Mouse (Mus musculus) C2C12 (cell line): Measurements from ENCODE around the gene Kif16b. TPM values are rescaled to one million over a fixed set of nuclear protein-coding genes. Genes with fewer than 3 reads are reported as not detected.

ENCODE experiments used
- H3K27me3 ChIP-seq: one replicate; pipeline ENCODE4 v1.6.1; 2011; ENCODE audit not compliant: control insufficient read depth, insufficient read depth, insufficient read length
- H3K36me3 ChIP-seq: one replicate; pipeline ENCODE4 v1.6.1; 2011; ENCODE audit not compliant: control insufficient read depth, insufficient read depth
- H3K4me3 ChIP-seq: one replicate; pipeline ENCODE4 v1.5.1; 2011; ENCODE audit warnings: mild to moderate bottlenecking, control low read depth; ENCODE audit not compliant: poor library complexity, insufficient read depth, severe bottlenecking
- H3K79me2 ChIP-seq: one replicate; pipeline ENCODE4 v1.6.1; 2011; ENCODE audit not compliant: control insufficient read depth, insufficient read depth
- H3K79me3 ChIP-seq: one replicate; pipeline ENCODE4 v1.6.1; 2011; ENCODE audit warnings: low read depth, control low read depth
- H3ac ChIP-seq: one replicate; pipeline ENCODE3; 2011; ENCODE audit warnings: low read depth; ENCODE audit not compliant: control insufficient read depth, insufficient read length
- CEBPB ChIP-seq: IDR thresholded peaks from one replicate; pipeline ENCODE4 v1.6.1; 2011; ENCODE audit warnings: low read depth, mild to moderate bottlenecking, control low read depth, moderate library complexity
- CTCF ChIP-seq: IDR thresholded peaks from one replicate; pipeline ENCODE4 v1.5.1; 2011; ENCODE audit not compliant: control insufficient read depth, insufficient read depth, insufficient read length
- FOSL1 ChIP-seq: IDR thresholded peaks from one replicate; pipeline ENCODE4 v1.8.0; 2011; ENCODE audit warnings: mild to moderate bottlenecking, low read length; ENCODE audit not compliant: poor library complexity, insufficient read depth, severe bottlenecking
- MAX ChIP-seq: IDR thresholded peaks from one replicate; pipeline ENCODE4 v1.6.1; 2011; ENCODE audit warnings: mild to moderate bottlenecking, control low read depth
- MYOD1 ChIP-seq: IDR thresholded peaks from one replicate; pipeline ENCODE4 v1.6.1; 2011; ENCODE audit warnings: low read depth; ENCODE audit not compliant: control insufficient read depth, insufficient read length
- MYOG ChIP-seq: IDR thresholded peaks from one replicate; pipeline ENCODE4 v1.6.1; 2011; ENCODE audit not compliant: control insufficient read depth, insufficient read length; ENCODE audit errors: extremely low read depth
- USF1 ChIP-seq: IDR thresholded peaks from one replicate; pipeline ENCODE4 v1.6.1; 2011; ENCODE audit warnings: low read depth, mild to moderate bottlenecking, control low read depth, moderate library complexity
- polyA plus RNA-seq: library from polyadenylated mRNA; unstranded; fragments of >200 nt; fragmentation: generic; extraction: Trizol; gene quantifications from one replicate; pipeline ENCODE4 v1.2.1, GENCODE M21; 2012; ENCODE audit warnings: missing spikeins

Kif16b gene
- polyA plus RNA-seq, 1 experiment, result 2.2 TPM

DNA sequence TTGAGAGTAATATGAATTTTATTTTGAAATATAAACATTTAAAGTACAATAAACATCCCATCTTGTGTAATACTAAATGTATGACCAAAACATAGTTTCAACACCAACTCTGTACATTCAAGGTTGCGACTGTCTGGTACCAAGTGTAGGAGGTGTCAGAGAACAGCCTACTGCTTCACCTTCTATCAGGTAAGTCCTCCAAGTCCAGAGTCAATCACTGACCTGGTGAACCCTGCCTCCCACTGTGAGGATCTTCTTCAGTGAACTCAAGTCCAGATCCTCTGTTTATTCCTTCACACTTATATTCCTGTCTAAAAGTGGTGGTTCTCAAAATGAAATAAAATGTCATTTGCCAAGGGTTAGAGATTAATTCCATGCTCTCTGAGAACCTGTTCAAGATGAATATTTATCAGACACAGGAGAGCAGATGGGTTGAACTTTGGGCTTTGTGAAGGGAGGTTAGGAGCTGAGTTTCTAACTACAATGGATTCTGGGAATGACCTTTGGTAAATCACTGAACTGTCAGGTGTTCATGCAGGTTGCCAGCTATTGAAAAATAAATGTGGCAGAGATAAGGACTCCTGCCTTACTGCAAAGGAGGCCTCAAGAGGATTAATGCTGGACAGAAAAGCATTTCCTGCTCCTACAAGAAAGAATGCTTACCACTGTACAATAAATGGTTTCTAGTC, 97.4 kb downstream of the Kif16b start:
- no peaks in the 10 kb centered on the region for H3K79me2 ChIP-seq
- H3K79me3 ChIP-seq, result no peaks in the 10 kb centered on the region
- no peak for TF ChIP-seq MYOG
- no peak for TF ChIP-seq USF1
- TF ChIP-seq FOSL1, result no peak
- no peak for TF ChIP-seq MAX
- TF ChIP-seq CTCF, result no peak
- TF ChIP-seq CEBPB, result no peak
- TF ChIP-seq MYOD1, result no peak
- H3K27me3 ChIP-seq, result no peaks in the 10 kb centered on the region
- no peak overlapping the region for H3K4me3 ChIP-seq
- no peaks in the 10 kb centered on the region for H3K36me3 ChIP-seq
- H3ac ChIP-seq, result no peak overlapping the region

GRCm38 (mm10) chr2:142797310-142797709, 104.0 kb downstream of the Kif16b start:
- Histone ChIP-seq H3K79me2 (no peaks in the 10 kb centered on the region), H3K4me3 (no peak overlapping the region), H3ac (no peak overlapping the region), H3K79me3 (no peaks in the 10 kb centered on the region), H3K27me3 (no peaks in the 10 kb centered on the region), H3K36me3 (no peaks in the 10 kb centered on the region)
- no peak for TF ChIP-seq CTCF
- no peak for TF ChIP-seq MYOD1
- no peak for TF ChIP-seq USF1
- TF ChIP-seq MAX, result no peak
- no peak for TF ChIP-seq CEBPB
- no peak for TF ChIP-seq MYOG
- no peak for TF ChIP-seq FOSL1

GRCm38 (mm10) chr2:142775358-142775757, 126.0 kb downstream of the Kif16b start:
- no peak for TF ChIP-seq FOSL1
- no peak for TF ChIP-seq CEBPB
- TF ChIP-seq MAX, result no peak
- no peak for TF ChIP-seq CTCF
- TF ChIP-seq USF1, result no peak
- TF ChIP-seq MYOD1, result no peak
- H3ac ChIP-seq, result no peak overlapping the region
- H3K79me2 ChIP-seq, result no peaks in the 10 kb centered on the region
- no peaks in the 10 kb centered on the region for H3K79me3 ChIP-seq
- no peaks in the 10 kb centered on the region for H3K27me3 ChIP-seq
- H3K36me3 ChIP-seq, result no peaks in the 10 kb centered on the region
- no peak overlapping the region for H3K4me3 ChIP-seq

DNA sequence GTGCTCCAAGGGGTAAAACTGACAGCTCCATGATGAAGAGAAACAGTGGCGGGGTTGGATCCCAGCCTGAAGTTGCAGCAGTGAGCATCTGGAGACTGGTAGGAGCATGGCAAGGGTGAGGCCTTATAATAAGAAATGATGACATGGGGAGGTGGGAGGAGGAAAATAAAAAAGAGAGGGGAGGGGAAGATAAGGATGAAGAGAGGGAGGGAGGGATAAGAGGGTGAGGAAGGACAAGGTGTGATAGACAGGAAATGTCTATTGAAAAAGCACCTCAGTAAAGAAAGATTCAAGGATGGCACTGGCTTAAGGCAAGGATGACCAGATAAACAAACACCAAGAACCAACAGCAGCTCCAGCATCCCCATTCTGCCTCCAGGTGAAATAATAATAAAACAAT, 126.6 kb downstream of the Kif16b start:
- Histone ChIP-seq H3K79me2 (no peaks in the 10 kb centered on the region), H3ac (no peak overlapping the region), H3K27me3 (no peaks in the 10 kb centered on the region), H3K79me3 (no peaks in the 10 kb centered on the region), H3K36me3 (no peaks in the 10 kb centered on the region), H3K4me3 (no peak overlapping the region)
- no peak for TF ChIP-seq FOSL1
- TF ChIP-seq MYOD1, result no peak
- TF ChIP-seq CTCF, result no peak
- TF ChIP-seq MAX, result no peak
- TF ChIP-seq CEBPB, result no peak
- no peak for TF ChIP-seq MYOG
- no peak for TF ChIP-seq USF1

GRCm38 (mm10) chr2:142769647-142770121, 131.6 kb downstream of the Kif16b start:
- no peaks in the 10 kb centered on the region for H3K79me3 ChIP-seq
- no peak overlapping the region for H3K4me3 ChIP-seq
- no peak overlapping the region for H3ac ChIP-seq
- no peaks in the 10 kb centered on the region for H3K27me3 ChIP-seq
- H3K79me2 ChIP-seq, result no peaks in the 10 kb centered on the region
- H3K36me3 ChIP-seq, result no peaks in the 10 kb centered on the region
- TF ChIP-seq MYOG, result no peak
- TF ChIP-seq FOSL1, result no peak
- TF ChIP-seq USF1, result no peak
- no peak for TF ChIP-seq CTCF
- no peak for TF ChIP-seq MAX
- TF ChIP-seq CEBPB, result no peak

GRCm38 (mm10) chr2:142764276-142764675, 137.1 kb downstream of the Kif16b start:
- H3K79me2 ChIP-seq, result no peaks in the 10 kb centered on the region
- TF ChIP-seq CTCF (no peak), CEBPB (no peak), USF1 (no peak), FOSL1 (no peak), MYOD1 (no peak), MYOG (no peak), MAX (no peak)
- H3ac ChIP-seq, result no peak overlapping the region
- no peaks in the 10 kb centered on the region for H3K79me3 ChIP-seq
- H3K4me3 ChIP-seq, result no peak overlapping the region
- no peaks in the 10 kb centered on the region for H3K36me3 ChIP-seq
- no peaks in the 10 kb centered on the region for H3K27me3 ChIP-seq
